Mouse (Mus musculus) cerebellum, adult 2 months (tissue): ENCODE measurements around the gene Ppm1l.

Source experiments
- CTCF ChIP-seq: fragments of 200-500 bp; IDR thresholded peaks from 2 replicates; pipeline ENCODE4 v1.5.1; 2011; ENCODE audit warnings: low read depth, mild to moderate bottlenecking, control low read depth, low read length, moderate library complexity, borderline replicate concordance; ENCODE audit not compliant: insufficient read depth
- POLR2A ChIP-seq: fragments of 200-500 bp; IDR thresholded peaks from 2 replicates; pipeline ENCODE4 v1.6.1; 2011; ENCODE audit warnings: low read length, control low read depth, borderline replicate concordance; ENCODE audit not compliant: insufficient read depth

DNA sequence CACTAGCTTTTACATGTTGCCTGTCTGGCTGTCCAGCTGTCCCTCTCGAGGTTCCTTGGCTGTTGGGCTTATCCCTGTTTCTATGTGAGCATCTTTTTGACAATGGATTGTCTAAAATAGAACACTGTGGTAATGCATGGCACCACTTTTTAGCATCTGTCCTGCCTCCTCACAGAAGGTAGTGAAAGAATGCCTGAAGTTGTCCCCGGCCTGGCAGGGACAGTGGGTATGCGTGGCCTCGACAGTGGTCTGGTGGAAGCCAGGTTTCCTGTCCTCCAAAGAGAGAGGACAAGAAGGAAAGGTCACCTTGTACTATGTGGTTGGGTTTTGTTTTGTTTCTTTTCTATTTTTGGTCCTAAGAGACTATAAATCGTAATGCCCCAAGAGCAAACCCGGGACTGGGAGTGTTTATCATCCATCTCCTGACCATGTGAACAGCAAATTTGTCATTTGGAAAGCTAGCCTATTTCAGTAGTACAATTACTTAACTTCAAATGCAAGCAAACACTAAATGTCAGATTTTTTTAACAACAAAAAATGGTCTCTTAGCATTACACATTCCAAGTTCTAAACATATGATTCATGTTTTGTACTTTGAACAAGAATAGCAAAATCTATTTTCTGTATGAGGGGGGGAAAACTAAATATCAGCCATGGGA, 242.8 kb downstream of the Ppm1l start:
- TF ChIP-seq CTCF: no peak
- no peak for TF ChIP-seq POLR2A
